Mouse (Mus musculus) bone marrow, adult 2 months (tissue): ENCODE measurements at regions not wholly inside any gene's neighbourhood (a gene's known extent, or its start where the extent isn't known, plus 50 kb on each side); places are given as distances from the start of the nearest gene placed in this dataset.

Experiments used
- H3K27ac ChIP-seq: fragments of 200-500 bp; 2 replicates; pipeline ENCODE4 v1.5.1; 2012; ENCODE audit warnings: low read depth, mild to moderate bottlenecking, control low read depth, inconsistent platforms, low read length; ENCODE audit not compliant: control insufficient read depth, poor library complexity, insufficient read depth
- H3K4me1 ChIP-seq: fragments of 200-500 bp; 2 replicates; pipeline ENCODE4 v1.6.1; 2011; ENCODE audit warnings: low read length; ENCODE audit not compliant: control insufficient read depth, insufficient read depth
- H3K4me3 ChIP-seq: fragments of 200-500 bp; replicated peaks from 2 replicates; pipeline ENCODE3; 2011; ENCODE audit warnings: mild to moderate bottlenecking, low read depth, low read length, control low read depth; ENCODE audit not compliant: control insufficient read depth
- CTCF ChIP-seq: fragments of 200-500 bp; IDR thresholded peaks from 2 replicates; pipeline ENCODE4 v1.5.1; 2011; ENCODE audit warnings: low read length, control low read depth; ENCODE audit not compliant: control insufficient read depth, insufficient read depth
- POLR2A ChIP-seq: fragments of 200-500 bp; IDR thresholded peaks from 2 replicates; pipeline ENCODE4 v1.6.1; 2011; ENCODE audit warnings: low read depth, mild to moderate bottlenecking, control low read depth, low read length, borderline replicate concordance; ENCODE audit not compliant: control insufficient read depth
- WGBS: fragments of 180-500 bp; shearing (Covaris S2); methylation state at CpG from one replicate; pipeline ENCODE4 v1.1.7; 2018; 5-methylcytosine and 5-hydroxymethylcytosine counted together

- Histone ChIP-seq H3K4me1 (no peaks in the 10 kb centered on the region), H3K27ac (no peak overlapping the region), H3K4me3 (no peak overlapping the region)
- no peak for TF ChIP-seq POLR2A
- TF ChIP-seq CTCF, result no peak
- 81% methylated on average over 12 of the region's 12 CpGs for WGBS
Observed at GRCm38 (mm10) chr4:83976067-83976466, 450.7 kb downstream of the Ccdc171 start.

DNA sequence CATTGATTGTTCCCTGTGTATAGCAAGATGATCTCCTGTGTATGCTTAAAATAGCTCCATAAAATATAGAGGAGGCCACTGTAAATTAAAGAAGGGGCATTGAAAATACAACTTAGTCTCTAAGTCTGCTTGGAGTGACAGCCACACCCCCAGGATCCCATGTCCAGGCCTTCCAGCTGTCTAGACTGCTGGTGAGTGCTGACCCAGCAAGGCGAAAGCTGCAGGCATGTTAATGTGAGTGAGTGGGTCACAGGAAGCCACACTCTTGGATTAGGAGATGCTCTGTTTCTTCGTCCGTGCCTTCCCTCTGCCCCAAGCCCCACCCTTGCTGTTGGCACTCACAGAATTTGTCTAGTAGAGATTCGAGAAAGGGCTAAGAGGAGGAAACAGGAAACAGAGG, 453.7 kb downstream of the Ccdc171 start:
- no peak for TF ChIP-seq POLR2A
- TF ChIP-seq CTCF, result no peak
- Histone ChIP-seq H3K4me1 (no peaks in the 10 kb centered on the region), H3K27ac (no peak overlapping the region), H3K4me3 (no peak overlapping the region)
- 45% methylated on average over 4 of the region's 4 CpGs for WGBS

DNA sequence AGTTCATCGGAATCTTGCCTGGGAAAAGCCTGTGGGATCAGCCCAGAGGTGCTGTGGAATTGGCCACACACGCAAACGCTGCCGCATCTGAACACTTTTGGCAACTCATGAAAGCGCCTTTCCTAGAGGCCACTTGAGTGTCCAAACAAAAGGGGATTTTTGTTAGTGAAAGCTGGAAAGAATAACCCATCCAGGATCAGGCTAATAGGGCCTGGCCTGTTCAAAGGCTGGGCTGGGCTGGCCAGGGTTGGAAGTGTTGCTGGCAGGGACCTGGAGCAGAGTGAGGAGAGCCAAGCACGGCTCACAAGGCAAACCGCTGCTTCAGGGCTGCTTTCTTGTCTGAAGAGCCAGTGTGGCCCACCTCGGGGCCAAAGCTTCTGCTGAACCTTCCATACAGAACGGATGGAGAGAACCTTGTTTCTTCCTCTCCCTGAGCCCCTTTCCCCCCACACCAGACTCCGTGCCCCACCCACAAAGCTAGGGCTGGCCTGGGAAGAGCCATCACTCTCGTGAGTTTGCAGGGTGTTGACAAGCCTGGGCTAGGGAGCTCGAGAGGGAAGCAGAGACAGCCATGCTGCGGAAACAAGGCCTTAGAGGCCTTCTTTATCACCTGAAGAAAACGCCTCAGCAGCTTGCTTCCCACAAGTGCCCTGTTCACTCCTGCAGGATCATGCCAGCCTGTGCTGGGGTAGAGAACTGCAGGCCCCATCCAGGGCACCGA, 459.5 kb downstream of the Ccdc171 start:
- no peak for TF ChIP-seq CTCF
- TF ChIP-seq POLR2A, result no peak
- no peak overlapping the region for H3K27ac ChIP-seq
- 84% methylated on average over 15 of the region's 15 CpGs for WGBS
- H3K4me3 ChIP-seq, result no peak overlapping the region
- no peaks in the 10 kb centered on the region for H3K4me1 ChIP-seq

DNA sequence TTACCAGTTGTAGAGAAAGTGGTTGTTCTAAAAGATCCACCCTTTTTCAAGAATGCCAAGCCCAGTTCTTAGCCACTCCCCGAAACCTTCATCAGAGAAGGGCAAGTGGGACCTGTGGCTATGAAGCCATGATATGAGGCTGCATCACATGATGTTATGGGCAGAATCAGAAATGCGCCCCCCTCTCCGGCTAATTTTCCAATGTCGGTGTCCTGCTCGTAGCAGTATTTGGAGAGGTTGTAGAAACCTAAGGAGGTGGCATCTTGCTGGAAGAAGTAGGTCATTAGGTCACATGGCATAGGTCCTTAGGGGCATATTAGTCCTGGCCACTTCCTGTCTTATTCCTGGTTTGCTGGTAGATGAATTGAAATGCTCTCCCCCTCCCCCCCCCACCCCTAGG, 460.1 kb downstream of the Ccdc171 start:
- Histone ChIP-seq H3K27ac (no peak overlapping the region), H3K4me1 (no peaks in the 10 kb centered on the region), H3K4me3 (no peak overlapping the region)
- TF ChIP-seq POLR2A (no peak), CTCF (no peak)
- 87% methylated on average over 5 of the region's 5 CpGs for WGBS

GRCm38 (mm10) chr4:83986951-83987822, 461.8 kb downstream of the Ccdc171 start:
- no peaks in the 10 kb centered on the region for H3K4me1 ChIP-seq
- 60% methylated on average over 13 of the region's 13 CpGs for WGBS
- no peak overlapping the region for H3K4me3 ChIP-seq
- no peak for TF ChIP-seq POLR2A
- TF ChIP-seq CTCF, result no peak
- no peak overlapping the region for H3K27ac ChIP-seq

DNA sequence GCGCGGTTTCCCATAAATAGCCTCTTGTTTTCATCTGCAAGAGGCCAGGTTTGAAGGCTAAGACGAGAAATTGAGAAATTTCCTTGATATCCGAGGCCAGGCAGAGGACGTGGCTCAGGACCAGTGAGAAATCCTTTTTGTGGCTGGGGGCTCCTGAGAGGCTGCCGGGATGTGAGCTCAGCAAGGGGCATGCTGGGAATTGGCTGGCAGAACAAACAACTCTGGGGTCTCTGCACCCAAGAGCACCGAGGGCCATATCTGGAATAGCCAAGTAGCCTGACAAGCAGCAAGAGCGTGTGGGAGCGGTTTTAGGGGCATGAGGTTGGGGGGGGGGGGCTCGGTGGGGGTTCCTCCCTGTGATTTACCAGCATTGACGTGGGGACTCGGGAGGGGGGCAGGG, 462.5 kb downstream of the Ccdc171 start:
- no peaks in the 10 kb centered on the region for H3K4me1 ChIP-seq
- no peak for TF ChIP-seq CTCF
- no peak for TF ChIP-seq POLR2A
- no peak overlapping the region for H3K27ac ChIP-seq
- H3K4me3 ChIP-seq, result no peak overlapping the region
- 24% methylated on average over 12 of the region's 12 CpGs for WGBS

GRCm38 (mm10) chr4:83988314-83988713, 463.0 kb downstream of the Ccdc171 start:
- TF ChIP-seq CTCF (no peak), POLR2A (no peak)
- no peak overlapping the region for H3K27ac ChIP-seq
- 3% methylated on average over 5 of the region's 5 CpGs for WGBS

More at GRCm38 (mm10) chr4:83988314-83988713, 463.0 kb downstream of the Ccdc171 start:
- H3K4me3 ChIP-seq, result no peak overlapping the region
- H3K4me1 ChIP-seq, result no peaks in the 10 kb centered on the region
